Mouse (Mus musculus): ENCODE measurements around the gene Sh2d1a. TPM values are rescaled to one million over a fixed set of nuclear protein-coding genes. Genes with fewer than 3 reads are reported as not detected.

The Sh2d1a gene
- polyA plus RNA-seq, 2 experiments: 0.13 to 1.3 TPM

- DNase-seq (ENCODE audit: low spot score): no peak
- Histone ChIP-seq H3K36me3 (ENCODE audit: control insufficient read depth, insufficient read depth, low read length) (no peaks in the 10 kb centered on the region), H3K27me3 (ENCODE audit: control insufficient read depth, insufficient read depth, low read length) (no peaks in the 10 kb centered on the region), H3K9me3 (ENCODE audit: control insufficient read depth, low read length) (no peaks in the 10 kb centered on the region), H3K4me1 (ENCODE audit: control insufficient read depth, insufficient read depth, low read length) (no peaks in the 10 kb centered on the region), H3K27ac (replicated peaks; ENCODE audit: low read depth, low read length) (no peak overlapping the region), H3K4me2 (replicated peaks; ENCODE audit: low read depth, low read length, severe bottlenecking) (no peak overlapping the region), H3K4me3 (replicated peaks; ENCODE audit: low read length) (no peak overlapping the region), H3K9ac (ENCODE audit: low read depth, low read length, severe bottlenecking) (no peak overlapping the region)
- no peak for ATAC-seq (ENCODE audit: low FRiP score, low read depth)
- TF ChIP-seq POLR2A (IDR thresholded peaks at IDR 0.05; ENCODE audit: borderline replicate concordance, extremely low read depth, insufficient read depth, insufficient read length): no peak
These were observed 1.7 kb upstream of the Sh2d1a start for GRCm38 (mm10) chrX:42500538-42500937.

DNA sequence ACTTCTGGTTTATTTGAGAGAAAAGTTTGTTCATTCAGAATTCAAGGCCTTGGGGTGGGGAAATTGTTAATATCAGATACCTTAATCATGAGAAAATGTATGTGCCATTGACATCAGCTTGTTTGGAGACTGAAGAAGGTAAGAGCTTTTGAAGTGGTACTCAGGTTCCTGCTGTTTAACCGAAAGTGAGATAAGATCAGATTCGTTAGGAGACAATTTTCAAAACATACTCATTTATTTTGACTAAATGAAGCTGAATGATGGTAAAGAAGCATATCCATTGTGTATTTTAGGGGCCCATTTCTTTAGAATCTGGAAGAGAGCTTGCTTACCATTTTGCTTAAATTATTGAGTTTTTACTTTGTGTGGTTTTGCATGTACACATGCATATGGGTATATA, 8.9 kb downstream of the Sh2d1a start:
- no peaks in the 10 kb centered on the region for H3K36me3 ChIP-seq (ENCODE audit: control insufficient read depth, insufficient read depth, low read length)
- H3K27ac ChIP-seq (replicated peaks; ENCODE audit: low read depth, low read length): no peak overlapping the region
- no peak overlapping the region for H3K4me2 ChIP-seq (replicated peaks; ENCODE audit: low read depth, low read length, severe bottlenecking)
- H3K9ac ChIP-seq (ENCODE audit: low read depth, low read length, severe bottlenecking): no peak overlapping the region
- H3K27me3 ChIP-seq (ENCODE audit: control insufficient read depth, insufficient read depth, low read length): no peaks in the 10 kb centered on the region
- ATAC-seq (ENCODE audit: low FRiP score, low read depth) (no peak), DNase-seq (ENCODE audit: low spot score) (no peak)
- no peak for TF ChIP-seq POLR2A (IDR thresholded peaks at IDR 0.05; ENCODE audit: borderline replicate concordance, extremely low read depth, insufficient read depth, insufficient read length)
- no peaks in the 10 kb centered on the region for H3K9me3 ChIP-seq (ENCODE audit: control insufficient read depth, low read length)
- no peak overlapping the region for H3K4me3 ChIP-seq (replicated peaks; ENCODE audit: low read length)
- H3K4me1 ChIP-seq (ENCODE audit: control insufficient read depth, insufficient read depth, low read length): no peaks in the 10 kb centered on the region
- 73% methylated on average over 2 of the region's 2 CpGs for WGBS

GRCm38 (mm10) chrX:42512567-42512966, 10.3 kb downstream of the Sh2d1a start:
- ATAC-seq (ENCODE audit: low FRiP score, low read depth): no peak

DNA sequence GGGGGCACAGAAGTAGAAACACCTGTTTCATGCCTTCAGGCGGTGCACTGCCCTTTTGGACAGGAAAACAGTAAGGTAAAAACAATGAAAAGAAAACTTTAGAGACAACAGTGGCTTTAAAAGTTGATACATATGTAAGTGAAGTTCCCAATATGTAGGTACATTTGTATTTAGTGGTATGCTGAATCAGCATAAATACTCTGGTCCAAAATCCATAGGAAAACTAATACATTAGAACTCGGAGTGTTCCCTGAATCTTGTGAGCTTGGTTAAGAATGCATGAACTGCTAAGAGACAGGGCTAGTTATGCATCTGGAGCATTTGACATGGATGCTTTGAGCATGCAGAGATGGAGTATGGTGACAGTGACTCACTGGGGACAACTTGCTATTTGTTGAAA, 20.6 kb downstream of the Sh2d1a start:
- Histone ChIP-seq H3K27ac (replicated peaks; ENCODE audit: low read depth, low read length) (no peak overlapping the region), H3K4me3 (replicated peaks; ENCODE audit: low read length) (no peak overlapping the region), H3K4me2 (replicated peaks; ENCODE audit: low read depth, low read length, severe bottlenecking) (no peak overlapping the region), H3K4me1 (ENCODE audit: control insufficient read depth, insufficient read depth, low read length) (no peaks in the 10 kb centered on the region), H3K27me3 (ENCODE audit: control insufficient read depth, insufficient read depth, low read length) (no peaks in the 10 kb centered on the region), H3K9ac (ENCODE audit: low read depth, low read length, severe bottlenecking) (no peak overlapping the region), H3K36me3 (ENCODE audit: control insufficient read depth, insufficient read depth, low read length) (no peaks in the 10 kb centered on the region), H3K9me3 (ENCODE audit: control insufficient read depth, low read length) (no peaks in the 10 kb centered on the region)
- TF ChIP-seq POLR2A (IDR thresholded peaks at IDR 0.05; ENCODE audit: borderline replicate concordance, extremely low read depth, insufficient read depth, insufficient read length): no peak
- ATAC-seq (ENCODE audit: low FRiP score, low read depth): no peak
- no peak for DNase-seq (ENCODE audit: low spot score)
- 68% methylated on average over 2 of the region's 2 CpGs for WGBS

More at GRCm38 (mm10) chrX:42512567-42512966, 10.3 kb downstream of the Sh2d1a start:
- Histone ChIP-seq H3K4me3 (replicated peaks; ENCODE audit: low read length) (no peak overlapping the region), H3K4me1 (ENCODE audit: control insufficient read depth, insufficient read depth, low read length) (no peaks in the 10 kb centered on the region), H3K4me2 (replicated peaks; ENCODE audit: low read depth, low read length, severe bottlenecking) (no peak overlapping the region), H3K27me3 (ENCODE audit: control insufficient read depth, insufficient read depth, low read length) (no peaks in the 10 kb centered on the region), H3K9ac (ENCODE audit: low read depth, low read length, severe bottlenecking) (no peak overlapping the region), H3K27ac (replicated peaks; ENCODE audit: low read depth, low read length) (no peak overlapping the region), H3K9me3 (ENCODE audit: control insufficient read depth, low read length) (no peaks in the 10 kb centered on the region), H3K36me3 (ENCODE audit: control insufficient read depth, insufficient read depth, low read length) (no peaks in the 10 kb centered on the region)
- no peak for DNase-seq (ENCODE audit: low spot score)
- TF ChIP-seq POLR2A (IDR thresholded peaks at IDR 0.05; ENCODE audit: borderline replicate concordance, extremely low read depth, insufficient read depth, insufficient read length): no peak

- Histone ChIP-seq H3K4me2 (replicated peaks; ENCODE audit: low read depth, low read length, severe bottlenecking) (no peak overlapping the region), H3K9me3 (ENCODE audit: control insufficient read depth, low read length) (no peaks in the 10 kb centered on the region), H3K27ac (replicated peaks; ENCODE audit: low read depth, low read length) (no peak overlapping the region), H3K36me3 (ENCODE audit: control insufficient read depth, insufficient read depth, low read length) (no peaks in the 10 kb centered on the region), H3K27me3 (ENCODE audit: control insufficient read depth, insufficient read depth, low read length) (no peaks in the 10 kb centered on the region), H3K4me3 (replicated peaks; ENCODE audit: low read length) (no peak overlapping the region), H3K4me1 (ENCODE audit: control insufficient read depth, insufficient read depth, low read length) (no peaks in the 10 kb centered on the region), H3K9ac (ENCODE audit: low read depth, low read length, severe bottlenecking) (no peak overlapping the region)
- TF ChIP-seq POLR2A (IDR thresholded peaks at IDR 0.05; ENCODE audit: borderline replicate concordance, extremely low read depth, insufficient read depth, insufficient read length): no peak
- whole genome bisulfite sequencing: 84% methylated on average over 4 of the region's 4 CpGs
- no peak for ATAC-seq (ENCODE audit: low FRiP score, low read depth)
- DNase-seq (ENCODE audit: low spot score): no peak
These were observed 28.4 kb downstream of the Sh2d1a start for GRCm38 (mm10) chrX:42530703-42531102.

Measured in limb, embryonic 14.5 days (tissue).